Mouse (Mus musculus): Measurements from ENCODE around the gene Zic5. TPM values are rescaled to one million over a fixed set of nuclear protein-coding genes. Genes with fewer than 3 reads are reported as not detected.

Zic5 gene
- total RNA-seq, 2 experiments from 2014 or later: not detected

Other genes starting within 250 kb of the Zic5 start
- not detected for gene Gm5089, start 14.6 kb downstream of the Zic5 start, total RNA-seq (2021)
- under 1 TPM in 1 of 2 experiments, not detected in 1; 0.22 TPM for gene Zic2, start 9.8 kb upstream of the Zic5 start, total RNA-seq (2021)
- gene Gm10837, start 24.9 kb upstream of the Zic5 start, total RNA-seq (2021): not detected
- 10 to 100 TPM; 58.6 to 63.4 TPM for gene Pcca, start 68.6 kb upstream of the Zic5 start, total RNA-seq (2021)